Mouse (Mus musculus): ENCODE measurements around the gene Cldn14.

- TF ChIP-seq CTCF (IDR thresholded peaks at IDR 0.05; ENCODE audit: borderline replicate concordance, insufficient read depth, low read length) = no peak
- TF ChIP-seq POLR2A (IDR thresholded peaks at IDR 0.05; ENCODE audit: low read depth, low read length) = no peak
These were observed 36.4 kb upstream of the Cldn14 start for GRCm38 (mm10) chr16:94044996-94045395.
